Mouse (Mus musculus) kidney, postnatal 25 days (tissue): ENCODE data around the gene Gm572.

Experiments used
- DNase-seq, 2 experiments: peaks; one replicate each; pipeline ENCODE4 v3.0.0; 2021; ENCODE audit warnings: mixed read lengths in 2 of 2

Gene Gm572

GRCm38 (mm10) chr4:148667006-148667755, 24.1 kb downstream of the Gm572 start:
- peak in 1 of 2 experiments; percentile 21 for DNase-seq

- DNase-seq, result no peak
Observed at GRCm38 (mm10) chr4:148671230-148671947, 28.3 kb downstream of the Gm572 start.

GRCm38 (mm10) chr4:148675043-148675442, 31.9 kb downstream of the Gm572 start:
- DNase-seq, result no peak

- peak; percentile 65 to 77 for DNase-seq
Observed at GRCm38 (mm10) chr4:148676188-148676960, 33.3 kb downstream of the Gm572 start.

- peak in 1 of 2 experiments; percentile 36 for DNase-seq
Observed at GRCm38 (mm10) chr4:148676961-148677637, 34.0 kb downstream of the Gm572 start.

- no peak for DNase-seq
Observed at GRCm38 (mm10) chr4:148678105-148678504, 35.0 kb downstream of the Gm572 start.

- no peak for DNase-seq
Observed at GRCm38 (mm10) chr4:148680505-148681067, 37.5 kb downstream of the Gm572 start.

- peak; percentile 53 to 77 for DNase-seq
Observed at GRCm38 (mm10) chr4:148681429-148681828, 38.3 kb downstream of the Gm572 start.

GRCm38 (mm10) chr4:148682961-148683360, 39.8 kb downstream of the Gm572 start:
- no peak for DNase-seq

- DNase-seq, result no peak
Observed at GRCm38 (mm10) chr4:148683539-148683938, 40.4 kb downstream of the Gm572 start.

- no peak for DNase-seq
Observed at GRCm38 (mm10) chr4:148686491-148686941, 43.4 kb downstream of the Gm572 start.

GRCm38 (mm10) chr4:148688091-148688490, 45.0 kb downstream of the Gm572 start:
- DNase-seq, result no peak

- DNase-seq, result no peak
Observed at GRCm38 (mm10) chr4:148691185-148691584, 48.1 kb downstream of the Gm572 start.

- no peak for DNase-seq
Observed at GRCm38 (mm10) chr4:148693417-148693959, 50.4 kb downstream of the Gm572 start.

- peak; percentile 56 to 74 for DNase-seq
Observed at GRCm38 (mm10) chr4:148704756-148705155, 61.6 kb downstream of the Gm572 start.

GRCm38 (mm10) chr4:148708836-148709235, 65.7 kb downstream of the Gm572 start:
- no peak for DNase-seq

GRCm38 (mm10) chr4:148710446-148710845, 67.3 kb downstream of the Gm572 start:
- no peak for DNase-seq

GRCm38 (mm10) chr4:148711323-148711722, 68.2 kb downstream of the Gm572 start:
- DNase-seq, result no peak

- no peak for DNase-seq
Observed at GRCm38 (mm10) chr4:148712632-148713031, 69.5 kb downstream of the Gm572 start.

- DNase-seq, result no peak
Observed at GRCm38 (mm10) chr4:148714064-148714463, 70.9 kb downstream of the Gm572 start.

- DNase-seq, result no peak
Observed at GRCm38 (mm10) chr4:148714739-148715138, 71.6 kb downstream of the Gm572 start.

GRCm38 (mm10) chr4:148715396-148715795, 72.3 kb downstream of the Gm572 start:
- DNase-seq, result peak; percentile 54 to 58
